Mouse (Mus musculus) layer of hippocampus, postnatal 36 days (tissue): Measurements from ENCODE around the gene Cdc42ep5. TPM values are rescaled to one million over a fixed set of nuclear protein-coding genes. Genes with fewer than 3 reads are reported as not detected.

Source experiments
- DNase-seq, 2 experiments: peaks; one replicate each; pipeline ENCODE4 v3.0.0; 2022
- total RNA-seq, 2 experiments: library from RNA; stranded (reverse); gene quantifications; 2 replicates each; pipeline ENCODE4 v1.2.3; 2021

The Cdc42ep5 gene
- total RNA-seq, 2 experiments from 2014 or later, result 0.95 to 1.1 TPM

DNA sequence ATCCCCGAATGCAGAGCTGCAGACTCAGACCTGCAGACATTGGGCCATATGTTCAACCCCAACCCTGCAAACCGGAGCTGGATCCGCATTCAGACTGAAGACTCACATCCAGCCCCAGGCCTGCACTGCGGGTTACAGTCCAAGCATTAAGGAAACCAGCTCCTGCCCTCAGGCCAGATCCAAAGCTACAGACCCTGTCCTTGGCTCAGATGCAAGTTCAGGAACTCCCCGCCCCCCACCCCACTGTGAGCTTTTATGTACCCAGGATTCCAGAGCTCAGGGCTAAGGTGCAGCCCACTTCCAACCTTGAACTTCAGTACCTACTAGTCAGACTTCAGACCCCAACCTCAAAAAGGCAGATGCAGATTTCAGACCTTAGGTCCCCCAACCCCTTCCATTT lies 39.8 kb downstream of the Cdc42ep5 start:
- DNase-seq, result no peak

DNA sequence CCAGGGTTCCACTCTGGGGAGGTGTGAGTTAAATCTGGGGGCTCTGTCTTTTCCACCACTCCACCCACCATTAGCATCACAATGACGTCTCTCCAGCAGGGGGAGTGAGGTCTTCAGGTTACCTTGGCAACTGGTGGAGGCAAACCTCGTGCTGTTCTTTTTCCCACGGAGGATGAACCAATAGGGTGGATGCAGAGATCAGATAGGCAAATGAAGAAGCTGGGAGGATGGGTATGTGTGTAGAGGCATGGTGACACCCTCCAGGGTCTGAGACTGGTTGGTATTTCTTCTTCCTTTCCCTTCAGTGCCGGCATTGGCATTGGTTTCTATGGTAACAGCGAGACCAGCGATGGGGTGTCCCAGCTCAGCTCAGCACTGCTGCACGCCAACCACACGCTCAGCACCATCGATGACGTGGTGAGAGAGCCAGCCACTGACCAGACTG lies 40.3 kb downstream of the Cdc42ep5 start:
- peak; percentile 85 to 86 for DNase-seq

DNA sequence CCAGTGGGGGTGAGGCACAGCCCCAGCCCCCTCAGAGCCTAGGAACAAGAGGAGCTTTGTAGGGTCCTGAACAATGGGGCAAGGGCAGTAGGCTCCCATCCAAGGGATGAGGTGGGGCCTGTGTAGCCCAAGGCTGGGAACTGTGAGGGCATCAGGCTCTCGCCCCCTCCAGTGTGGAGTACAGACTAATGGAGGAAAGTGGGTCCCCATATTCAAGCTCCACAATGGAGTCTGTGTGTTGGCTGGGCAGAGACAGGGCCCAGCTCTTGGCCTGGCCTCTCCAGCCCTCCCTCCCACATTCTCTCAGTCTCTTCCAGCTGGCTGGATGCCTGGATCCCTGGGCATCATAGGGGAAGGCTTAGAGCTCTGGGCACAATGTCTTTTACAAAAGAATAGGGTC lies 40.9 kb downstream of the Cdc42ep5 start:
- DNase-seq, result peak; percentile 82 to 88

DNA sequence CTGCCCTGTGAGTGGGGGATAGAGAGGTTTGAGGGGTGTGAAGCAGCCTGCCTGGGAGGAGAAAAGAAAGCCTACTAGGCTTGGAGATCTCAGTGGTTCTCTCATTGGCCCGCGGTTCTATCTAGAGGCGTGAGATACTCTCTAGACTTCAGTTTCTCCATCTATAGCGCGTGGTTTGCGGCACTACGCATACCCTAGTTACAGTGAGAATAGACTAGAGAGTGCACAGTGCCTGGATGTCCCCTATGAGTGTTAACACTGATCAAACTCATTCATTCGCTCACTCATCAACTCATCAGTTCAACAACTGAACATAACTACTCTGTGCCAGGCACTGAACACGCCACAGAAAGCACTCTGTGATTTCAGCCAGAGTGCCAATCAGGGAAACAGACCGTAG lies 41.9 kb downstream of the Cdc42ep5 start:
- no peak for DNase-seq

DNA sequence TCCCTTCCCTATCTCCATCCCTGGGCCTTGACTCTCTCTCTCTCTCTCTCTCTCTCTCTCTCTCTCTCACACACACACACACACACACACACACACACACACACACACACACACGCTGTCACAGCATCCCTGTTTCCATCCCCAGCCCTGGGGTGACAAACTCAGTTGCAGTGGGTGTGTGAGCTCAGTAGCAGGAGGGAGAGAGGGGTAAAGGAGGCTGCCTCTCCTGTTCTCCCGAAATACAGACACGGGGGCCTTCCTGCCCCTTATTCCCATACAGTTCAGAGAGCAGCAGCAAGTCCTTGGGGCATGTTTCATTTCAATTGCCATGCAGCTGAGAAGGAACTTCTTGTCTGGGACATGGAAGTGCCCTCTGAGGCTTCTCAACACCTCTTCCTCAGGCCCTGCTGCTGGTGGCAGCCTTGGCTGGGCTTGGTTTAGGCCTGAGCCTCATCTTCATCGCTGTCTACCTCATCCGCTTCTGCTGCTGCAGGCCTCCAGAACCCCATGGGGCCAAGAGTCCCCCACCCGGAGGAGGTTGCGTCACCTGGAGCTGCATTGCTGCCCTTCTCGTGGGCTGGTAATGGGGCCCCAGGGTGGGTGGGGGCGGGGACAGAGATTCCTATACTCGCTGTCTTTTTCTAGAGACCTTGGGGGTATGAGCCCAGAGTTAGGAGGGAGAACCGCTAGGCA lies 42.4 kb downstream of the Cdc42ep5 start:
- DNase-seq, result no peak

DNA sequence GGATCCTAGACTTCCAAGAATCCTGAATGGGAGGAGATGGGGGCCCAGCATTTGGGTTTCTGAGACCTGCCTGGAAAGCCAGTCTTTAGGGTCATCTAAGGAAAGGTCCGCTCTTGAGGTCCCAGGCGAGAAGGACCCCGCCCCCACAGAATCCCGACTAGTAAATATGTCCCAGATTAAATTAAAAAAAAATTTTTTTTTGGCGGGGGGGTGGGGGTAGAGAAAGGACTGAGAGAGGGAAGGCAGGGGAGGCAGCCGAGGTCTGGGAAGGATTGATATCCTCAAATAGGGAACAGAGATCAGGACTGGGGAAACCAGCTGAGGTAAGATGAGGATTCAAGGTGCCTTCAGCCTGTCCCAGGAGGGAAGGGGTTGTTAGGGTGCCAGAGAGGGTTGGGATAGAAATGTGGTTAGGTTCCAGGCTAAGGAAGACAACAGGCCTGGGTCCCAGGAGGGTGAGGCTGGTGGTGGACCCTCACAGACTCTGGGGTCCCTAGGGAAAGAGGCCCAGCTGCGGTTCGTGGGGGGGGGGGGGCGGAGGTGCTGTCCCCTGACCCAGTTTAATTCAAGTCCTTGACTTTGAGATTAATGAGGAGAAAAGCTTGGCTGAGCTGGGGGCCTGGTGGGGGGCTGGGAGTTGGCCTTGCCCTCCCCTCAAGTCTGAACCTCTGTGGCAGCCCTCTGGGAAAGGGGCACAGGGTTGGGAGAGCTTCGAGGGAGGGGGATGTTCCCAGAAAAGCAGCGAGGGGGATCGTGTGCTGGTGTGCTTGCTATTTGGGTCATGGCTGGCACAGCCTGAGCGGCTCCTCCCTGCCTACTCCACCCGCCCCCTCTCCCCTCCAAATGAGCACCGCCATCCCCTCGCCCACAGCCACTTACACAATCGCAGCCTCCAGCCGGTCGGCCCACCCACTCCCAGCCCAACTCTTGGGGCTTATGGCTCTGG lies 44.4 kb downstream of the Cdc42ep5 start:
- DNase-seq, result peak in 1 of 2 experiments; percentile 49

DNA sequence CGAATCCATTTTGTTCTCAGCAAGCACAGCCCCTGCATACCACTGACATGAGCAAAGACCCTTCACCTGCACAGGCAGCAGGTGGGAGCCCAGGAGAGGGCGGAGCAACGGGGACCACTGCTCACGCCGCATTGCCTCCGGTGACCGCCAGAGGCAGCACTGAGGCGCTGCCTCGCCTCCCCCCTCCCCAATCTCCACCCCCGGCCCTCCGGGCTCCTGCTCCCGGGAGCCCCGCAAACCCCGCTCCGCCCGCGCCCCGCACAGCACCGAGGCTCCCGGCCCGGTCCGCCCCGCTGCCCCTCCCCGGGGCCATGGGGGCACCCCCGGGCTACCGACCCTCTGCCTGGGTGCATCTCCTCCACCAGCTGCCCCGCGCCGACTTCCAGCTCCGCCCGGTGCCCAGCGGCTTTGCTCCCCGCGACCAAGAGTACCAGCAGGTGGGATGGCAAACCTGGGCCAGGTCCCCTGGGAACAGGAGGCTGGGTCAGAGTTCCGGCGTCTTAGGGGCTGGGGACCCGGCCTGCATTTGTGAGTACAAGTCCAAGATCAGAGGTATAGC lies 45.2 kb downstream of the Cdc42ep5 start, which contains the start of gene Ttyh1:
TSS of gene Ttyh1 (plus strand) at position 65 of the 559 bp plus-strand sequence.
- peak; percentile 72 to 81 for DNase-seq

DNA sequence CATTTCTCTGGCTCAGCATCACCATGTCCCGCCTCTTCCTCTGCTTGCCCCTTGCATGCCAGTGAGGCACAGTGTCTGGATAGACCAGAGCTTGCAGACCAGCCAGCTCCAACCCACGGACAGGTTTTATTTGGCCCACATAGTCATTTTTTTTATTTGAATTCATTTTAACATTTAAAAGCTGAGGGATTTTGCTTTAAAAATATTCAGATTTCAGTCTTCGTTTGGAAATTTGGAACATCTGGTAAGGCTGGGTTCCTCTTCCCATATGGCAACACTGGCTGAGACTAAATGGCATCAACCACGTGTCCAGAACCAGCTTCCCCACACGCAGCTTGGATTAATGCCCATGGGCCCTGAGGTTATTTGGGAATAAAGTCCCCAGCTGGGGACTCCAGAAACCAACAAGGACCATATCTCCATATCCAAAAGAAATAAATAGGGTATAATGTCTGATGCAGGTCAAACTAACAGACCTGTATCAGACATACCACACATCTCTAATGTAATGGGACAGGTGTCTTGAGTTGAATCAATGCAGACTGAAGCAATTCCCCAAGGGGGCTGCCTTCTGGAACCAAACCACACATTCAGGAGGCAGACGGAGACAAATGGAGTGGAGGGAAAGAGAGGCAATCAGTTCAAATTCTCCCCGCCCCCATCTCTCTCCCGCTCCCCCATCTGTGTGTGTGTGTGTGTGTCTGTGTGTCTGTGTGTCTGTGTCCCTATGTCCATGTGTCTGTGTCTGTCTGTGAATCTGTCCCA lies 47.4 kb downstream of the Cdc42ep5 start:
- no peak for DNase-seq

DNA sequence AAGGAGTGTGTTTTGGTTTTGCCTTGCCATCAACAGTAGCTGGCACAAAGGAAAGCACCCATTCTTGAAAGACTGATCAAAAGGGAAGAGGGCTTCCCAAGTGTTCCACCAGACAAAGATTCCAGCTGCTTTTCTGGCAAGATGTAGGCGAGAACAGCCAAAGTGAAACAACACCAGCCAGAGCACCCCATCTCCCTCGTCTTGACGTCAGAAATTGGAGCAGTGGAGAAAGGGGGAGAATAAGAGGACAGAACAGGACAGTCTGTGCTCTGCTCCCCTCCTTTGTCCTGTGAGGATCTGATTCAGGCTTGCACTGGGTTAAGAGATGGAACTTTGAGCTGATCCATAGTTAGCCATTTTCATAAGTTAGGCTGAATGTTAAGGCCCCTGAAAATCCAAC lies 52.9 kb downstream of the Cdc42ep5 start:
- DNase-seq, result peak in 1 of 2 experiments; percentile 32

DNA sequence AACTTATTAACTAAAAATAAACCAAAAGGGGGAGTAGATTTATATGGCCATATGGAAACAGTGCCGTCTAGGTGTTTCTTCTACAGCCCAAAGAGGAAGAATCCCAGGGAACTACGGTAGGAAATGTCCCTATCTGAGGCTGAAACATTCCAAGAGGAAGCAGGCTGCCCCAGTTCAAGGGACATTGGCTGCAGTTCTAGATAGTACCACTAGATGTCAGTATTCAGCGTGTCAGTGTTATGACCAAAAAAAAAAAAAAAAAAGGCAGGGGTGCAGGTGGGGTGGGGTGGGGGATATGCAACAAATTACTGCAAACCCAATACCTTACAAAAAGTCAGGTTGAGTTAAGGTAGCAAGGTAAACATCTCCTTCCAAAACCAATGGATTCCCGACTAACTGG lies 61.2 kb downstream of the Cdc42ep5 start:
- DNase-seq, result no peak

Other genes starting within 250 kb of the Cdc42ep5 start
- not detected for gene Lilra6, start 249.4 kb downstream of the Cdc42ep5 start, total RNA-seq
- gene Lair1, start 101.7 kb downstream of the Cdc42ep5 start, total RNA-seq, result 1 to 10 TPM; 3.8 to 7.5 TPM
- 100 to 1,000 TPM; 554 to 570 TPM for gene Ttyh1, start 45.5 kb downstream of the Cdc42ep5 start, total RNA-seq
- 100 to 1,000 TPM; 154 to 191 TPM for gene Leng8, start 27.8 kb downstream of the Cdc42ep5 start, total RNA-seq
- 1 to 10 TPM; 5.5 to 5.9 TPM for gene Leng9, start 14.5 kb downstream of the Cdc42ep5 start, total RNA-seq
- gene Lilra5, start 72.9 kb upstream of the Cdc42ep5 start, total RNA-seq, result not detected
- not detected for gene Ncr1, start 172.9 kb upstream of the Cdc42ep5 start, total RNA-seq
- gene Gp6, start 232.9 kb upstream of the Cdc42ep5 start, total RNA-seq, result not detected